Mouse (Mus musculus): ENCODE results near the gene Actn1. TPM values are rescaled to one million over a fixed set of nuclear protein-coding genes. Genes with fewer than 3 reads are reported as not detected.

Gene Actn1
- polyA plus RNA-seq, 1 experiment = 95.5 TPM

DNA sequence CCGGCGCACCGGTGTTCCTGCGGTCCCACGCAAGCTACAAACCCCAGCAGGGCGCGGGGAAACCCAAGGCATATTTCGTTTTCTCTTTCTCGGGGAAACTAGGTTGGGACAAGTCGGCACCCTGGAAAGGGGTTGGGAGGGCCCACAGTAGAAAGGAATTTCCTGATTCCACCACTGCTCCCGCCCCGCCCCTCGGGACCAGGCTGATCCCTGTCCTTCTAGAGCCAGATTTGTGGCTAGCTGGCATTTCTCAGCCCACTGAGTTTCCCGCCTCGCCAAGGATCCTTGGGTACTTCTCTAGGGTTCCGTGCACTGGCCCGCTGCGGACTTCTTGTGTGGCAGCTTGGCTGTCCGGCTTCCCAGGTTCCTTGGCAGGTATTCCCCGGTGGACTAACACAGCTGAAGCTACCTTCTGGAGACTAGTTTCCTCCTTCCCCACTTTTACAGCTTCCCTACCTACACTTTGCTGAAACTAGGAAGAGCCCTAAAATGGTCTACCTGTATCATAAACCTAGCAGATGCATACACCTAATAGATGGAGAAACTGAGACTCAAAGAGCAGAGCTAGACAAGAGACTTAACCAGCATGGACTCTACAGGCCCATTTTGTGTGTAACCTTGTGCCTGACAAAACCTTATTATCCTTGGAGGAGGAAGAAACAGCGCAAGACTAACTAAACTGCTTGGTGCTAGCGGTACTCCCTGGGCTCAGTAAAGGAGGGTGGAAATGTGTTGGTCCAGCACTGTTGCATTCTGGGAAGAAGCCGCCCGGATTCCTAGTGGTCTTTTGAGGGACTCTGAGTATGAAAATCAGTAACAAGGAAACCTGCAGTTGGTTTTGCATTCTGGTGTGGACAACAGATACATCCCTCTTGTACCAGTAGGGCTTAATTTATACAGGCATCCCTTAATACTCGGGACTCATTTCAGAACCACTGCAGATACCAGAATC lies 849 bp upstream of the Actn1 start:
- TF ChIP-seq CTCF (IDR thresholded peaks at IDR 0.05; ENCODE audit: insufficient read depth, low read length) (no peak), POLR2A (IDR thresholded peaks at IDR 0.05; ENCODE audit: borderline replicate concordance, extremely low read depth, low read depth, low read length) (no peak)
- 17% methylated on average over 25 of the region's 25 CpGs for WGBS
- DNase-seq = no peak
- peak overlapping the region; percentile 91 for H3K4me3 ChIP-seq (replicated peaks; ENCODE audit: extremely low read depth, low read depth, low read length)
- H3K4me1 ChIP-seq (ENCODE audit: control insufficient read depth, insufficient read depth, low read length) = no peaks in the 10 kb centered on the region; the same call in 1 of the 2 replicates

DNA sequence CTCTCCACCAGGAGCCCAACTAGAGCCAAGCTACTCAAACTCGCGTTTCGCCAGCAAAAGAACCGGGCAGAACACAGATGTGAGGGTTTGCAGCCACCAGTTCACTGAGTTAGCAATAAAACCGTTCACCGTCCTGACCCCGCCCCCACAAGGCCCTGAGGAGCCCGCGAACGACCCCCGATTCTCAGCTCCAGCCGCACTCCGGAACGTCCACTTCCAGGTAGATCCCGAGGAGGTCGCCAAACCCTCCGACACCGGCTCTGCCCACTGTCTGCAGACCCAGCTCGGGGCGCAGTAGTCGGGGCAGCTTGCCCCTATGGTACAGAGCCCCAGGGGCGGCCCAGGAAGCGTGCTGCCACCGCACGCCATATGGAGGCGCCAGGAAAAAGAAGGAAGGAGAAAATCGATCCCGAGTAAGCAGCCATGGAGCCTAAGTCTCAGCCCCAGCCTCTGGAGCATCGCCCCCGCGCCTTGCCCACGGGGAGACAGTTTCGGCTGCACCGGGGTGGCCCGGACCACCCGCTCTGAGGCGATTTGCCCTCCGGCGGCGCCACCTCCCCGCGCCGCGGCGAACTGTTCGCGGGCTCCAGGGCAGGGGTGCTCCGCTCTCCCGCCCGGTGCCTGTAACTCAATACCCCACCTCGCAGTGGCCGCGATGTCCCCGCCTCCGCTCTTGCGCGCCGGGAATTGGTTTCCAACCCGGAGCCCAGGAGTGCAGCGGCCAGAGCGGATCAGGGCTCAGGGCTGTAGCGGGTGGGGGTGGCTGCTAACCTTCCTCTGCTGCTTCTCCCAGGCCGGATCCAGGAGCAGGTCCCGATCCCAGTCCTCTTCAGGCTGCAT lies 735 bp downstream of the Actn1 start:
- TF ChIP-seq POLR2A (IDR thresholded peaks at IDR 0.05; ENCODE audit: borderline replicate concordance, extremely low read depth, low read depth, low read length) (no peak), CTCF (IDR thresholded peaks at IDR 0.05; ENCODE audit: insufficient read depth, low read length) (no peak)
- peak; percentile 78 for DNase-seq
- Histone ChIP-seq H3K4me1 (ENCODE audit: control insufficient read depth, insufficient read depth, low read length) (no peaks in the 10 kb centered on the region; the same call in 1 of the 2 replicates), H3K4me3 (replicated peaks; ENCODE audit: extremely low read depth, low read depth, low read length) (peak overlapping the region; percentile 91)
- WGBS = under 1% methylated on average over 64 of the region's 64 CpGs

DNA sequence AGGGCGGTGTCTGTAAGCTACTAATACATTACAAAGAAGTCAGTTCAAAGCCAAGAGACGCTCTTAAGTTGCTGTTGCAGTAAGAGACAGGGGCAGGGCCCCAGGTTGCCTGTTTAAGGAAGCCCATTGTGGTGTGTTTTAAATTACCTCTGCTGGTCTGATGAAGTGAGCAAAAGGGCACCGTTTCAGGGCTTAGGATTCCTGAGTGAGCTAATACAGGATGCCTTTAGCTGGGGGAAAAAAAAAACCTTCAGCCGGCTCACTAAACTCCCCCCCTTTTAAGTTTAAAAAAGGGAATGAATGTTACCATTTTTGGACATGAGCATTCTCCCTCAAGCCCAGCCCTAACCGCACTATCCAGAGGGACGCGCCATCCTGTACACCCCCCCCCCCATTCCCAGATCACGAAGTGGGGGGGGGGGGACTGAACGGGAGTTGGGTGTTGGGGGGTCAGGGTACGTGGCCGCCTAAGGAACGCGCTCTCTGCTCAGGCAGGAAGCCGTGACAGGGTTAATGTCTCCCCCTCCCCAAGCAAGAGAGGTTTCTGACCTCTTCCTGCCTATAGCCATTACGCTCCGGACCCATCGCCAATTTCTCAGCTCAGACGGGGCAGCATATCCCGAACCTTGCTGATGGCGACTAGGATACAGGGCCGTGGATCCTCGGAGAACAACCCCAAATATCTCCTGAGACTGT lies 1.5 kb downstream of the Actn1 start:
- TF ChIP-seq POLR2A (IDR thresholded peaks at IDR 0.05; ENCODE audit: borderline replicate concordance, extremely low read depth, low read depth, low read length) = no peak
- DNase-seq = no peak
- Histone ChIP-seq H3K4me3 (replicated peaks; ENCODE audit: extremely low read depth, low read depth, low read length) (peak overlapping the region; percentile 91), H3K4me1 (ENCODE audit: control insufficient read depth, insufficient read depth, low read length) (no peaks in the 10 kb centered on the region; the same call in 1 of the 2 replicates)
- WGBS = 3% methylated on average over 22 of the region's 22 CpGs

DNA sequence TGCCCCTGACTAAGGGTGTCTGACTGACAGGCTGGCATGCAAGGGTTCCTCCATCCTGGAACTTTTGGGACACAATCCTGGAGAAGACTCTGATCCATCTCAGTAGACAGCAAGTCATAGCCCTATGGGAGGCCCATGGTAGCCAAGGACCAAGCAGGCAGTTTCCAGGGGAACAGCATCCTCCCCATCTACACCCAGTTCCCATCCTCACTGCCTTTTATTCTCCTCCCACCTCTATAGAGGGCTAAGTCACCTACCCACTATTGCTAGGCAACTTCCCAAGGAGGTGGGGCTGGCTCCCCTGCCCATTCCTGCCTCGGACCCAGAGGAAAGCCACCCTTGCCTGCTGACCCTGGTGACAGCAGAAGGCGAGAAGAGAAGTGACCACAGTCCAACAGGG lies 8.2 kb downstream of the Actn1 start:
- no peak for DNase-seq
- Histone ChIP-seq H3K4me1 (ENCODE audit: control insufficient read depth, insufficient read depth, low read length) (peaks cover 20% of the 10 kb centered on the region), H3K4me3 (replicated peaks; ENCODE audit: extremely low read depth, low read depth, low read length) (no peak overlapping the region)
- 64% methylated on average over 2 of the region's 2 CpGs for WGBS
- TF ChIP-seq CTCF (IDR thresholded peaks at IDR 0.05; ENCODE audit: insufficient read depth, low read length) (no peak), POLR2A (IDR thresholded peaks at IDR 0.05; ENCODE audit: borderline replicate concordance, extremely low read depth, low read depth, low read length) (no peak)

DNA sequence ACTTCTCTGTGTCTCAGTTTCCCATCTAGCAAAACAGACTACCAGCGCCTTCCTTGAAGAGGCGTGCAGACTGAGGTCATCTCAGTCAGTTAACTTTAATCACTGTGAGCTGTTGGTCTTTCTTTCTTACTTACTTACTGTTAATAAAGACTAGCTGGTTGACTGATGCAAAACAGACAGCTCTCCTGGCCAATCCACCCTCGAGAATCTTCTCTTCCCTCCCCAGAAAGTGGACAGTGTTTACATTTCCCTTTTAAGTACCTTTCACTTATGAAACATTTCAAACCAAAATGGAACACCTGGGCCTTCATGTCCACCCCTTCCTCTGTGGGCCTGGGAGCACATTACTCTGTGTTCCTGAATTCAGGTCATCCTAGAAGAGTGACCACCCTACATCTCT lies 8.6 kb downstream of the Actn1 start:
- Histone ChIP-seq H3K4me1 (ENCODE audit: control insufficient read depth, insufficient read depth, low read length) (peaks cover 23% of the 10 kb centered on the region), H3K4me3 (replicated peaks; ENCODE audit: extremely low read depth, low read depth, low read length) (no peak overlapping the region)
- TF ChIP-seq POLR2A (IDR thresholded peaks at IDR 0.05; ENCODE audit: borderline replicate concordance, extremely low read depth, low read depth, low read length) (no peak), CTCF (IDR thresholded peaks at IDR 0.05; ENCODE audit: insufficient read depth, low read length) (no peak)
- DNase-seq = no peak
- 66% methylated on average over 3 of the region's 3 CpGs for WGBS

DNA sequence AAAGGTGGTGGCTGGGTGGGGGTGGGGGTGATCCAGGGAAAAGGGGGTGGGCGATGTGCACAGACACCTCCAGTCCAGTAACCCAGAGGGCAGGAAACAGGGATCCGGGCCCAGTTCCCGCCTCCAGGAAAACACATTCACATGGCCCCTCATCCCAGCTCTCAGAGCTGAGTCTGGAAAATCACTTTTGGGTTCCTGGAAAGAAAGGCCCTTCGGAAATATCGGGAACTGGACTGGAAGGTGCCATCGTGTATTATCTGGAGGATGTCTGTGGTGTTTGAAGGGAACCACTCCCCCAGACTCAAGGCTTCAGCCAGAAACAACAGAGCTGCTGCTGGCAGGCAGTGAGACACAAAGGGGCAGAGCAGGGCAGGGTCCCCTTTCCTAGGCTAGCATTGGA lies 10.6 kb downstream of the Actn1 start:
- peaks cover 33% of the 10 kb centered on the region for H3K4me1 ChIP-seq (ENCODE audit: control insufficient read depth, insufficient read depth, low read length)
- DNase-seq = no peak
- 33% methylated on average over 6 of the region's 6 CpGs for WGBS

DNA sequence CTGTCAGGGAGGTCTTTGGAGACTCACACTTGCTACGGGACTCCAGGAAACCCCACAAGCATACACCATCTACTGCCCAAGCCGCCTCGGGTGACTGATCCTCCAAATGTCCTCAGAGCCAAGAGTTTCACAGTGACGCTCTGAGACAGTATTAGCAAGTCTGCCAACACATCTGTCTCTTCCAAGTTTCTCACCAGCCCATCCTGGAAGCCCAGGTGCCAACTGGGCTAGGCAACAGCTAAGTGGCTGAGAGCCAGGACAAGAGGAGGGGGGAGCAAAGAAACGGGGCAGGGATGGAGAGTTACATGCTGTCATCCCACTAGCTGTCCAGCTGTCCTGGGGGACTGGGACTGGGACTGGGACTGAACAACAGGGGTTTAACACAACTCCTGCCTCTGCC lies 13.1 kb downstream of the Actn1 start:
- no peak for DNase-seq
- Histone ChIP-seq H3K4me3 (replicated peaks; ENCODE audit: extremely low read depth, low read depth, low read length) (no peak overlapping the region), H3K4me1 (ENCODE audit: control insufficient read depth, insufficient read depth, low read length) (peaks cover 40% of the 10 kb centered on the region)
- WGBS = 44% methylated on average over 5 of the region's 5 CpGs
- TF ChIP-seq CTCF (IDR thresholded peaks at IDR 0.05; ENCODE audit: insufficient read depth, low read length) (no peak), POLR2A (IDR thresholded peaks at IDR 0.05; ENCODE audit: borderline replicate concordance, extremely low read depth, low read depth, low read length) (no peak)

More for the DNA sequence above, 10.6 kb downstream of the Actn1 start:
- H3K4me3 ChIP-seq (replicated peaks; ENCODE audit: extremely low read depth, low read depth, low read length) = no peak overlapping the region
- TF ChIP-seq POLR2A (IDR thresholded peaks at IDR 0.05; ENCODE audit: borderline replicate concordance, extremely low read depth, low read depth, low read length) (no peak), CTCF (IDR thresholded peaks at IDR 0.05; ENCODE audit: insufficient read depth, low read length) (no peak)

DNA sequence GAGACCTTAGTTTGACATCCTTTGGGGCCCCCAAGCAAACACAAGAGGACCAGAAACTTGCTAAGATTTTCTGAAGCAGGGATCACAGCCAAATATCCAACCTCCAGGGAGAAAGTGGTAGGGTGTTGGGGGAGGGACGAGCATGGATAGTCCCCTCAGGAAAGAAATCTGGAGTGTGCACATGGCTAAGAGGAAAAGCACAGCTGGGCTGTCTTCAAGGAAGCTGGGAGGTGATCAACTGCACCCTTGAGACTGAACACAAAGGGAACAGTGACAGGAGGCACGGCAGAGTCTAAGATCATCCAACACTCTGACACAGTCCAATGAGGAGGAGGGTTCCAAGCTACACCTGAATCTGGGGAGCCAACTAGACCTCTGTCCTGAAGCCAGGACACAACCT lies 13.7 kb downstream of the Actn1 start:
- TF ChIP-seq POLR2A (IDR thresholded peaks at IDR 0.05; ENCODE audit: borderline replicate concordance, extremely low read depth, low read depth, low read length) (no peak), CTCF (IDR thresholded peaks at IDR 0.05; ENCODE audit: insufficient read depth, low read length) (no peak)
- 20% methylated on average over 2 of the region's 2 CpGs for WGBS
- Histone ChIP-seq H3K4me3 (replicated peaks; ENCODE audit: extremely low read depth, low read depth, low read length) (no peak overlapping the region), H3K4me1 (ENCODE audit: control insufficient read depth, insufficient read depth, low read length) (peaks cover 40% of the 10 kb centered on the region)
- no peak for DNase-seq

DNA sequence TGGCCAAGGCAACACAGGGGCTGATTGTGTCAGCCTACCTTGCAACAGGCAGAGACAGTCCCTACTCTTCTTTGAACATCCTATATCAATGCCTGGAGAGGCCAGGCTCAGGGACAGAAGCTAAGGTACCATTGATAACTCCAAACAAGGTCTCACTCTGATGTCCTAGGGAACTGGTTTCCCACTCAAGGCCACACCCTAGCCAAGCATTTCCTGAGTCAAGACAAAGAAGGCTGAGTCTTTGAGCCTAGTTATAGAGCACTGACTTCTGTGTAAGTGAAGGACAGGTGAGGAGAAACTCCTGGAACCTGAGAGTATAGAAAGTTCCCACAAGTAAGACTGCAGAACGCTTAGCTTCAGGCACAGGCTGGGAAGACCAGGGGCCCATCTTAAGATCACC lies 15.4 kb downstream of the Actn1 start:
- no peak for DNase-seq
- TF ChIP-seq CTCF (IDR thresholded peaks at IDR 0.05; ENCODE audit: insufficient read depth, low read length) (no peak), POLR2A (IDR thresholded peaks at IDR 0.05; ENCODE audit: borderline replicate concordance, extremely low read depth, low read depth, low read length) (no peak)
- H3K4me3 ChIP-seq (replicated peaks; ENCODE audit: extremely low read depth, low read depth, low read length) = no peak overlapping the region
- peaks cover 30% of the 10 kb centered on the region for H3K4me1 ChIP-seq (ENCODE audit: control insufficient read depth, insufficient read depth, low read length)
- WGBS = 88% methylated on average over 1 of the region's 1 CpGs

Data from lung, adult 2 months (tissue).